Mouse (Mus musculus) midbrain, postnatal 0 days (tissue): ENCODE results near the gene B4galt5. TPM values are rescaled to one million over a fixed set of nuclear protein-coding genes. Genes with fewer than 3 reads are reported as not detected.
A peak's percentile ranks its signal among the peaks of the same experiment; 100 is the strongest.

Experiments used
- ATAC-seq: fragments of 200-750 bp; cut with Nextera tagmentation; 2 replicates; pipeline ENCODE4 v1.8.0; 2017; ENCODE audit warnings: moderate number of reproducible peaks, mild to moderate bottlenecking, moderate TSS enrichment, moderate library complexity; ENCODE audit not compliant: low FRiP score
- DNase-seq: peaks from one replicate; pipeline ENCODE4 v3.0.0-alpha.2; 2015; ENCODE audit warnings: low spot score
- H3K27ac ChIP-seq: fragments of 300-500 bp; sonication (generic); 2 replicates; pipeline ENCODE4 v1.5.1; 2014; ENCODE audit warnings: low read depth, mild to moderate bottlenecking, low read length, mixed read lengths
- H3K27me3 ChIP-seq: fragments of 300-500 bp; sonication (generic); 2 replicates; pipeline ENCODE4 v1.6.1; 2014; ENCODE audit warnings: low read length, control low read depth, mixed read lengths; ENCODE audit not compliant: insufficient read depth
- H3K36me3 ChIP-seq: fragments of 300-500 bp; sonication (generic); 2 replicates; pipeline ENCODE4 v1.6.1; 2014; ENCODE audit warnings: low read length, control low read depth, mixed read lengths; ENCODE audit not compliant: insufficient read depth
- H3K4me1 ChIP-seq: fragments of 300-500 bp; sonication (generic); 2 replicates; pipeline ENCODE4 v1.6.1; 2014; ENCODE audit warnings: mild to moderate bottlenecking, control low read depth, antibody characterized with exemption, low read length, mixed read lengths; ENCODE audit not compliant: insufficient read depth
- H3K4me2 ChIP-seq: fragments of 300-500 bp; sonication (generic); 2 replicates; pipeline ENCODE4 v1.6.1; 2014; ENCODE audit warnings: low read depth, mild to moderate bottlenecking, low read length, mixed read lengths; ENCODE audit not compliant: poor library complexity, severe bottlenecking
- H3K4me3 ChIP-seq: fragments of 300-500 bp; sonication (generic); 2 replicates; pipeline ENCODE4 v1.5.1; 2014; ENCODE audit warnings: low read depth, mild to moderate bottlenecking, low read length, moderate library complexity
- H3K9ac ChIP-seq: fragments of 300-500 bp; sonication (generic); replicated peaks from 2 replicates; pipeline ENCODE4 v1.6.1; 2014; ENCODE audit warnings: mild to moderate bottlenecking, low read length, moderate library complexity, mixed read lengths; ENCODE audit not compliant: poor library complexity, severe bottlenecking
- H3K9me3 ChIP-seq: fragments of 300-500 bp; sonication (generic); 2 replicates; pipeline ENCODE4 v1.6.1; 2016; ENCODE audit warnings: low read length, control low read depth
- CTCF ChIP-seq: IDR thresholded peaks from 2 replicates; pipeline ENCODE4 v1.5.1; 2016; ENCODE audit warnings: antibody characterized with exemption, mild to moderate bottlenecking
- WGBS: fragments of 180-500 bp; shearing (Covaris S2); extraction: QIAGEN DNeasy Blood & Tissue Kit; methylation state at CpG from one replicate; pipeline ENCODE4 v1.1.7; 2014; 5-methylcytosine and 5-hydroxymethylcytosine counted together
- polyA plus RNA-seq: library from polyadenylated mRNA; unstranded; fragments of >200 nt; fragmentation: Nextera tagmentation; extraction: Ambion mirVana; gene quantifications from 2 replicates; pipeline ENCODE4 v1.2.1, GENCODE M21; 2015
- total RNA-seq: library from RNA; depleted of rRNA; stranded (reverse); fragments of >200 nt; gene quantifications from 2 replicates; pipeline ENCODE4 v1.2.3, GENCODE M21; 2014

Gene B4galt5
- total and polyA plus RNA-seq, 2 experiments from 2014 or later, result 35.6 to 88.3 TPM

DNA sequence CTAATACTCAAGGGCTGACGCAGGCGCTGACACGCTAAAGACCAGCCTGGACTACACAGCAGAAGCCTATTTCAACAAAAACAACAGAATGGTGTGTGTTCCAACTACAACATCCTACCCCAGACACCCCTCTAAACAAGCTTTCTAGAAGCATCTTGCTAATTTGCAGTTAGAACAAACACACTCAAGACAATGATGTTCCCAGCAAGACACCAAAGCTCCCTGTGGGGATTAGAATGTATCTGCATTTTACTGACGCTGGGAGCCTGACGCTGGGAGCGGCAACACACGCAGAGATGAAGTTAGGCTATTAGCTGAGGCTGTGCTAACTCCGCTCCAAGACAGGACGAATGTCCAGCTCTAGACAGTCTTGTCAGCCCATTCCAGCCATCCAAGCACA lies 22.4 kb downstream of the B4galt5 start:
- no peak overlapping the region for H3K9ac ChIP-seq
- 57% methylated on average over 9 of the region's 9 CpGs for WGBS

DNA sequence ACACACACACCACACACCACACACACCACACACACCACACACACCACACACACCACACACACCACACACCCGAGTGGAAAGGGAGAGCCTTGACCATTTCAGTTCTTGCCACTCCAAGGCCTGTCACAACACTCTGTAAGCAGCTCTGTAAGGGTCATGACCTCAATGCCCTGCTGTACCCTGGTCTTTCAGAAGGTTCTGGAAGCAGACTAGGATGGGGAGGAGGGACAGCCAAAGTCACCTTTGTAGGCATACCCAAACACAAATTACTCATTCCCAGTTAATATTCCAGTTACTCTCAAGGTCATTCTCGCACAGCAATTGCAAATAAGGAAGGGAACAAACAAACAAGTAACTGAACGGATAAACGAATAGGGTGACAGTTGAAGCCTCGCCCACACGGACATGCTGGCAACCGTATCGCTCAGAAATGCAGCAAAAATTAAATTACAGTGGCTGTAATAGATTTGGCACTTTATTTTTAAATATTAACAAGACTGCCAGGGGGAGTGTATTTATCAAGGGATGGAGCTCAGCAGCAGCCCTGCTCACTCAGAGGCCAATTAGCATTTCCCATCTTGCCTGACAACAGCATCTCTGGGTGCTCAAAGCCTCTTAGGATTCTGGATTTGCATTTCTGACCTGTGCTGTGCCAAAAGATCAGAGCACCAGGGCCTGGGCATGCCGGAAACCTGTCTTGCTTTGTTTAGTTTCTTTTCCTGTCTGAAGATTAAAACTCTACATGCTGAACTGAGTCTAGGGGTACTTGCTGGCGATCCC lies 24.6 kb downstream of the B4galt5 start:
- Histone ChIP-seq H3K27me3 (no peaks in the 10 kb centered on the region), H3K4me2 (no peak overlapping the region), H3K4me3 (no peak overlapping the region), H3K4me1 (peaks cover 7% of the 10 kb centered on the region; the same call in 1 of the 2 replicates), H3K9ac (0 out of 2 replicates have a peak overlapping the region, but pooled peaks have one; percentile 1), H3K36me3 (no peaks in the 10 kb centered on the region), H3K27ac (0 out of 2 replicates have a peak overlapping the region, but pooled peaks have one; percentile 38), H3K9me3 (no peaks in the 10 kb centered on the region)
- 47% methylated on average over 10 of the region's 10 CpGs for WGBS
- DNase-seq (no peak), ATAC-seq (no peak)
- TF ChIP-seq CTCF, result no peak

More for the DNA sequence above, 22.4 kb downstream of the B4galt5 start:
- Histone ChIP-seq H3K4me3 (no peak overlapping the region), H3K36me3 (no peaks in the 10 kb centered on the region), H3K4me2 (no peak overlapping the region), H3K27ac (no peak overlapping the region), H3K27me3 (no peaks in the 10 kb centered on the region), H3K9me3 (no peaks in the 10 kb centered on the region), H3K4me1 (peaks cover 9% of the 10 kb centered on the region; the same call in 1 of the 2 replicates)
- DNase-seq (no peak), ATAC-seq (no peak)
- no peak for TF ChIP-seq CTCF

DNA sequence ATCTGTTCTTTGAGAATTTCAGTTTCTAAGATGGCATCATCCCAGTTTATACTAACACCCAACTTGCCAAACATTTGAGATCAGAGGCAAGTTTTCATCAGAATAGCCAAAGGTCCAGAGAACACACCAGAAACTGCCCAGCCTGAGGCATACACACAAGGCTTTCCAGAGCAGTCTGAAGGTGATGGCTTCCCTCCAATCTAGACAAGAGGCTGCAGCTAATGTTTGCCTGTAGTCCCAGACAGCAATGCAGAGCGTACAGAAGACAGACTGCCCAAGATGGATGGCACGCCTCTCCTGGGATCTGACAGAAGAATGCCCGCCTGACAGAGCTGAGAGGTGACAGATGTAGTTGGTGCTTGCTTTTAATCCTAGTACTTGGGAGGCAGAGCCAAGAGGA lies 25.9 kb downstream of the B4galt5 start:
- no peaks in the 10 kb centered on the region for H3K36me3 ChIP-seq
- 79% methylated on average over 3 of the region's 3 CpGs for WGBS
- no peak for ATAC-seq
- no peak for DNase-seq
- H3K9me3 ChIP-seq, result no peaks in the 10 kb centered on the region
- no peak for TF ChIP-seq CTCF
- H3K4me1 ChIP-seq, result peaks cover 7% of the 10 kb centered on the region; the same call in 1 of the 2 replicates
- H3K4me3 ChIP-seq, result no peak overlapping the region
- no peak overlapping the region for H3K4me2 ChIP-seq
- H3K27ac ChIP-seq, result no peak overlapping the region
- H3K9ac ChIP-seq, result no peak overlapping the region
- H3K27me3 ChIP-seq, result no peaks in the 10 kb centered on the region

DNA sequence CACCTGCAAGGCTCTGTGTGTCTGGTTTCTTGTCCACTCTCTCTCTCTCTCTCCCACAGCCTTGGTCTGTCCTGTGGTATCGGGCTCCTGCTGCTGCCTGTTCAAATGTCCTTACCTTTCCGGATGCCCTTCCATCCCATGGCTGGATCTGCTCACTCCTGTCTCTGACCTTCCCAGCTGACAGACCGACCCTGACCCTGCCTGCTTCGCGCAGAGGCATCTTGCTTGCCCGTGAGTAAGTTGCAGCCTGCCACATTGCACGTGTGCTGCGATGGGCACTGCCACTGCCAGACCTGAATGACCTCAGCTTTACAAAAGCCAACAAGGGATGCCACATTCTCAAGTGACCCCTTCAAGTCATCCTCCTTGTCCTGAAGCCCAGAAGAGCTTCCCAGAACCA lies 27.6 kb downstream of the B4galt5 start:
- WGBS, result 95% methylated on average over 8 of the region's 8 CpGs
- Histone ChIP-seq H3K4me3 (no peak overlapping the region), H3K27me3 (no peaks in the 10 kb centered on the region), H3K27ac (no peak overlapping the region), H3K4me1 (peaks cover 9% of the 10 kb centered on the region; the same call in 1 of the 2 replicates), H3K9me3 (no peaks in the 10 kb centered on the region), H3K36me3 (no peaks in the 10 kb centered on the region), H3K9ac (no peak overlapping the region), H3K4me2 (no peak overlapping the region)
- no peak for ATAC-seq
- no peak for TF ChIP-seq CTCF
- no peak for DNase-seq

DNA sequence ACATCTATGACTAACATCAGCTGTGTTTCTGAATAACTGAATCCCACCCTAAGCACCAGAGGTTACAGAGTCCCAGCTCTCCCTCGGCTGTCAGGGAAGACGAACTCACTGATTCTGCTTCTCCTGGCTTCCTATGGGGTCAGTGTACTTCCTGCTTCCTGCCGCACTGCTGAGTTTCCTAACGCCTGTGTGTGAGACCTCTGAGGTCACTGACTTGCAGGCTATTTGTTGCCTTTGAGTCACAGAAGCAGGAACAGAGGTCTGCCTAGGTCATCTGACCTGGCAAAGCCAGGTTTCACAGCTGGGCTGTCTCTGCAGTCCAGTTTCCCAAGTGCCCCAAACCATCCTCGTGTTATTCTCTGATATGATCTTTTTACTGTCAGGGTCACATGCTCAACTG lies 30.0 kb downstream of the B4galt5 start:
- no peak overlapping the region for H3K4me3 ChIP-seq
- no peaks in the 10 kb centered on the region for H3K27me3 ChIP-seq
- ATAC-seq (no peak), DNase-seq (no peak)
- no peak overlapping the region for H3K4me2 ChIP-seq
- peaks cover 6% of the 10 kb centered on the region; the same call in 1 of the 2 replicates for H3K4me1 ChIP-seq
- WGBS, result 58% methylated on average over 5 of the region's 5 CpGs
- no peak overlapping the region for H3K27ac ChIP-seq
- no peaks in the 10 kb centered on the region for H3K9me3 ChIP-seq
- no peak for TF ChIP-seq CTCF
- no peak overlapping the region for H3K9ac ChIP-seq
- H3K36me3 ChIP-seq, result no peaks in the 10 kb centered on the region

DNA sequence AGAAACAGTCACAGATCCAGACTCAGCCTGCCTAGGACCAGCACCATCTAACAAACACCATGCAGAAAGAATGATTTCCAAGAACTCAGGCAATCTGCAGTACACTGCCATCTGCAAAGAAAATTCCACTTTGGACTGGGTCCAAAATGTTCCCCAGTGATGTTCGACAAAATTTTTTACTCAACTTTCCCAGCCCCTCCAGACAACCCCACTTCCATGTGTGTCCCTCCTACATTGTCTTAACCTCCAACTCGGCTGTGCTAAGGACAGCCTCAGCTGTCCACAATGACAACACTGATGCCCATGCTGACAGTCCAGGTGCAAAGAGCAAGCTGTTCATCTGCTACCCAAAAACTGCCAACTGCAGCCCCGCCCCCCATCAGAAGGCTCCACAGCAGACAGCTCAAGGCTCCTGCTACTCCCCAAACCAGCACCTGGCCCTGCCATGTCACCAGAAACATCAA lies 32.2 kb downstream of the B4galt5 start:
- DNase-seq (peak; percentile 68), ATAC-seq (no peak)
- H3K27ac ChIP-seq, result no peak overlapping the region
- TF ChIP-seq CTCF, result no peak
- no peaks in the 10 kb centered on the region for H3K9me3 ChIP-seq
- no peaks in the 10 kb centered on the region for H3K27me3 ChIP-seq
- WGBS, result 65% methylated on average over 3 of the region's 3 CpGs
- no peak overlapping the region for H3K4me3 ChIP-seq
- peaks cover 7% of the 10 kb centered on the region; the same call in 1 of the 2 replicates for H3K4me1 ChIP-seq
- no peaks in the 10 kb centered on the region for H3K36me3 ChIP-seq
- H3K4me2 ChIP-seq, result no peak overlapping the region
- no peak overlapping the region for H3K9ac ChIP-seq
